Mouse (Mus musculus) hindbrain, embryonic 10.5 days (tissue): ENCODE results near the gene Spem1. TPM values are rescaled to one million over a fixed set of nuclear protein-coding genes. Genes with fewer than 3 reads are reported as not detected.
A peak's percentile ranks its signal among the peaks of the same experiment; 100 is the strongest.

Source experiments
- DNase-seq: peaks from one replicate; pipeline ENCODE4 v3.0.0-alpha.2; 2017; ENCODE audit warnings: low spot score
- H3K27ac ChIP-seq: fragments of 300-500 bp; sonication (generic); 2 replicates; pipeline ENCODE4 v1.5.1; 2016; ENCODE audit warnings: mild to moderate bottlenecking, moderate library complexity
- H3K27me3 ChIP-seq: fragments of 300-500 bp; sonication (generic); 2 replicates; pipeline ENCODE4 v1.6.1; 2016; ENCODE audit warnings: mild to moderate bottlenecking; ENCODE audit not compliant: poor library complexity, insufficient read depth, severe bottlenecking
- H3K36me3 ChIP-seq: fragments of 300-500 bp; sonication (generic); 2 replicates; pipeline ENCODE4 v1.6.1; 2016; ENCODE audit warnings: mild to moderate bottlenecking, moderate library complexity
- H3K4me1 ChIP-seq: fragments of 300-500 bp; sonication (generic); replicated peaks from 2 replicates; pipeline ENCODE4 v1.6.1; 2016; ENCODE audit warnings: mild to moderate bottlenecking
- H3K4me3 ChIP-seq: fragments of 300-500 bp; sonication (generic); 2 replicates; pipeline ENCODE4 v1.5.1; 2016; ENCODE audit warnings: mild to moderate bottlenecking, moderate library complexity
- H3K9me3 ChIP-seq: fragments of 300-500 bp; sonication (generic); 2 replicates; pipeline ENCODE4 v1.6.1; 2016; ENCODE audit warnings: mild to moderate bottlenecking, moderate library complexity
- WGBS: fragments of 180-500 bp; shearing (Covaris S2); methylation state at CpG from one replicate; pipeline ENCODE4 v1.1.7; 2016; 5-methylcytosine and 5-hydroxymethylcytosine counted together
- polyA plus RNA-seq: library from polyadenylated mRNA; unstranded; fragments of >200 nt; fragmentation: Nextera tagmentation; extraction: Ambion mirVana; gene quantifications from 2 replicates; pipeline ENCODE4 v1.2.1, GENCODE M21; 2016

Gene Spem1
- polyA plus RNA-seq, 1 experiment from 2014 or later = 0.34 TPM

DNA sequence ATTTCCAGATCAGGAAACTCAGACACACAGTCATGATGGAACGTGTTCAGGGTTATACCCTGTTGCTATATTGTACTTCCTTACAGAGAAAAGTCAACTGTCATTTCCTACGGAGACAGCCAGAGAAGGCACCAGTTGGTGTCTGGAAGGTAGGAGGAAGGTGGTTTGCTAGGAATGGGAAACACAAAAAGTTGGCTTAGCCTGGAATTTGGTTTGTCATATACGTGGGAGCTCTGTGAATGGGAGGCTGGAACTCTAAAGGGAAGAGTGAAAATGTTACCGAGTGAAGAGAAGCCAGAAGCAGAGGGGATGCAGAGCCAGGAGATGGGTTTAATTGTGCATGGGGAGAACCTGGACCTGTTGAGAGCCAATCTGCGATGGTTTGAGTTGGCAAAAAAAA, 30.6 kb downstream of the Spem1 start:
- WGBS = 72% methylated on average over 5 of the region's 5 CpGs
- H3K4me3 ChIP-seq = no peak overlapping the region
- H3K4me1 ChIP-seq = peaks cover 11% of the 10 kb centered on the region
- H3K27ac ChIP-seq = no peak overlapping the region
- peaks cover 40% of the 10 kb centered on the region for H3K27me3 ChIP-seq
- DNase-seq = no peak
- H3K9me3 ChIP-seq = no peaks in the 10 kb centered on the region
- H3K36me3 ChIP-seq = no peaks in the 10 kb centered on the region

DNA sequence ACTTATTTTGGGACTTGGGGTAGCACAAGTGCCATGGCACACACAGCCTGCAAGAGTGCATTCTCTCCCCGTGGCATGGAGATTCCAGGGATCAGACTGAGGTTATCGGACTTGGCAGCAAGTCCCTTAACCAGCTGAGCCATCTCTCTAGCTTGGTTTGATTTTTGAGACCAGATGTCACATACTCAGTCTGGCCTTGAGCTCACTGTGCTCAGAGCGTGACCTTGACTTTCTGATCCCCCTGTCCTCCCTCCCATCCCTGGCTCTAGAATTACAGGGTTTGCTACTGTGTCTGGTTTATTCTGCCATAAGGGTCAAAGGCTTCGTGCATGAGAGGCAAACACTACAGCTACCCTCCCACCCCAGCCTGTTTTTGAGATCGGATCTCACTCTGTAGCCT, 32.5 kb downstream of the Spem1 start:
- no peaks in the 10 kb centered on the region; the same call in 1 of the 2 replicates for H3K4me1 ChIP-seq
- no peak overlapping the region for H3K4me3 ChIP-seq
- peaks cover 29% of the 10 kb centered on the region for H3K27me3 ChIP-seq
- no peaks in the 10 kb centered on the region for H3K36me3 ChIP-seq
- DNase-seq = no peak
- H3K27ac ChIP-seq = no peak overlapping the region
- WGBS = 69% methylated on average over 5 of the region's 5 CpGs
- H3K9me3 ChIP-seq = no peaks in the 10 kb centered on the region

DNA sequence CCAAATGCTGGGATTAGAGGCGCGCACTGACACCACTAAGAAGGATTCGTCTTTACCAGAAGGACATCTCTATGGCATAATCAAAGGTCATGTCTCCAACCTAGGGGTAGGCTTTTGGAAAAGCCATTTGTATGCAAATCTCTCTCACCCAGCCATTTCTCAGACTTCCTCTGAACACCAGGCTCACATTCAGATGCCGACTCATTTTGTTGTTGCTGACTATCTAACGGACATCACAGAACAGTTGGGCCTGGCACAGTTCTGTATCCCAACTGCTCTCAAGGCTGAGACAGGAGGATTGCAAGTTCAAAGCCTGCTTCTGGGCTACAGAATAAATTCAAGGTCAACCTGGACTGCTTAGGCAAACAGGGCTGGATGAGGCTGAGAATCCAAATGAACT, 34.7 kb downstream of the Spem1 start:
- H3K36me3 ChIP-seq = no peaks in the 10 kb centered on the region
- 85% methylated on average over 5 of the region's 5 CpGs for WGBS
- peaks cover 10% of the 10 kb centered on the region for H3K27me3 ChIP-seq
- no peak overlapping the region for H3K27ac ChIP-seq
- no peak overlapping the region for H3K4me3 ChIP-seq
- H3K9me3 ChIP-seq = no peaks in the 10 kb centered on the region
- DNase-seq = no peak
- no peaks in the 10 kb centered on the region; the same call in 1 of the 2 replicates for H3K4me1 ChIP-seq

DNA sequence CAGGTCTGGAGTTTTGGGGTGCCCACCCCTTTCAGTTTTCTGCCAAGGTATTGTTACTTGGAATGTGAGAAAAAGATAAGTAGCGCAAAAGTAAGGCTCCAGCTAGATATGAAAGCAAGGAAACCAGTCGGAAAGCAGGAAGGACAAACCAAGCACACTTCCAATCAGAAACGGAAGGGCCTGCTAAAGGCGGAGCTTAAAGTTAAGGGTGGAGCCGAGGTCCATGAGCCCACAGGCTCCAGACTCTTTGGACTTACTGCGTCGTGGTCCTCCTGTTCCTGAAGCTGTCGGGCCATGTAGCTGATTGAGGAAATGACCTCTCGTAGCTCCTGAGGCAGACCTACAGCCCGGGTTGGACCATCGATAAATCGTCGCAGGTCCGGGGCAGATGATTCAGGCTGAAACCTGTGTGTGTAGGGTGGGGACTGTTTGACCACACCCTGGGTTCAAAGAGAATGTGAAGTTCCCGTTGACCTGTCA, 37.1 kb downstream of the Spem1 start:
- no peak for DNase-seq
- H3K4me3 ChIP-seq = peak overlapping the region; percentile 1; the same call in 1 of the 2 replicates
- WGBS = 43% methylated on average over 15 of the region's 15 CpGs

DNA sequence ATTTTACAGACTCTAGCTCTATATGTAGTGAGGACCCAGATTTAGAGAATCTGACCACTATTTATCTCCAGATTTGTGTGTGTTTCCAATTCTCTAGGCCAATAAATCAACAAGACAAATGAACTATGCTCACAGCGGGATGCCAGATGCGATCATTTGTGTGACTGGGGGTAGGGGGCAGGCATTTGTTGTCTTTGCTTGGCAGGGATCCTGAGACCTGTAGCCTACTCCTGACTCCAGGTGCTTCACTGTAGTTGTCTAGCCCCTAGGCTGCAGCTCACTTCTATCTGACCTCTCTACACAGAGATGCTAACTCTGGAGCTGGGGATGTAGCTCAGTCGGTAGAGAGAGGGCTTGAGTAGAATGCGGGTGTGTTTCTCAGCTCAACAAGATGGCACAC, 40.2 kb downstream of the Spem1 start:
- 38% methylated on average over 4 of the region's 4 CpGs for WGBS
- Histone ChIP-seq H3K4me1 (peaks cover 17% of the 10 kb centered on the region), H3K36me3 (peaks cover 3% of the 10 kb centered on the region; the same call in 1 of the 2 replicates), H3K27ac (no peak overlapping the region), H3K27me3 (peaks cover 49% of the 10 kb centered on the region), H3K4me3 (no peak overlapping the region), H3K9me3 (no peaks in the 10 kb centered on the region)
- no peak for DNase-seq

More for the DNA sequence above, 37.1 kb downstream of the Spem1 start:
- Histone ChIP-seq H3K27me3 (peaks cover 19% of the 10 kb centered on the region), H3K27ac (no peak overlapping the region), H3K9me3 (no peaks in the 10 kb centered on the region), H3K36me3 (no peaks in the 10 kb centered on the region), H3K4me1 (no peaks in the 10 kb centered on the region; the same call in none of the 2 replicates)

DNA sequence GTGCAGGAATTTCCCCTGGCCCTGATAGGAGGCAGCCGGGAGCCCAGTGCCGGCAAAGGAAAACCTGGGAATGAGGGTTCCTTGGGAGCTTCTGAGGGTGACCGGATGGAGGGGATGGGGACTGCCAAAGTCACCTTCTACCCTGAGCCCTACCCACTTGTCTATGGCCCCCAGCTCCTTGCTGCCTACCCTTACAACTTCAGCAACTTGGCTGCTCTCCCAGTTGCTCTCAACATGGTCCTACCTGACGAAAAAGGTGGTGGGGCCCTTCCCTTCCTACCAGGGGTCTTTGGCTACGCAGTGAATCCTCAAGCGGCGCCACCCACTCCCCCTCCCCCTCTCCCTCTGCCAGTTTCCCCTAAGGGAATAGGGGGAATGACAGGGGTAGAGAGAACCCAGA, 43.0 kb downstream of the Spem1 start:
- peaks cover 61% of the 10 kb centered on the region for H3K27me3 ChIP-seq
- WGBS = 45% methylated on average over 7 of the region's 7 CpGs
- DNase-seq = no peak
- H3K4me1 ChIP-seq = peaks cover 22% of the 10 kb centered on the region
- H3K36me3 ChIP-seq = peaks cover 11% of the 10 kb centered on the region
- no peak overlapping the region for H3K4me3 ChIP-seq
- no peaks in the 10 kb centered on the region for H3K9me3 ChIP-seq
- 0 out of 2 replicates have a peak overlapping the region, but pooled peaks have one; percentile 29 for H3K27ac ChIP-seq

DNA sequence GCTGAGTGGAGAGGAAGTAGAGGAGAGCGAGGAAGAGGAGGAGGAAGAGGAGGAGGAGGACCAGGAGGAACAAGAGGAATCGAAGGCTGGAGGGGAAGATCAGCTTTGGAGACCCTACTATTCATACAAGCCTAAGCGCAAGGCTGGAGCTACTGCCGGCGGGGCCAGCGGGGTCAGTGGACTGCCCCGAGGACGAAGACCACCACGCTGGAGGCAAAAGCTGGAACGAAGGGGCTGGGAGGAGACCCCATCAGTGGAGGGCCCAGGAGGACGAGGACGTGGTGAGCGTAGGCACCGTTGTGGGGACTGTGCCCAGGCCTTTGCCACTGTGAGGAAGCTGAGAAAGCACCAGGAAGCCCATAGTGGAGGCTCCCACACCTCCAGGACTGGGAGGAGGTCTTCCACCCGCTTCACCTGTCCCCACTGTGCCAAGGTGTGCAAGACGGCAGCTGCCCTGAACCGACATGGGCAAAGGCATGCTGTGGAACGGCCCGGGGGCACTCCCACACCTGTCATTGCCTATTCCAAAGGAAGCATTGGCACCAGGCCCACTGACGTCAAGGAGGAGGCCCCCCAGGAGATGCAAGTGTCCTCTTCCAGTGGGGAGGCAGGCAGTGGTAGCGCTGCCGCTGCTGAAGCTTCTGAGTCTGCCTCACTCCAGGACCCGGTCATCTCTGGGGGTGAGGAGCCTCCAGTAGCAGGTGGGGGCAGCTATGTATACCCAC, 43.6 kb downstream of the Spem1 start:
- no peaks in the 10 kb centered on the region for H3K9me3 ChIP-seq
- H3K4me1 ChIP-seq = peaks cover 22% of the 10 kb centered on the region
- peaks cover 11% of the 10 kb centered on the region for H3K36me3 ChIP-seq
- DNase-seq = no peak
- WGBS = 59% methylated on average over 23 of the region's 23 CpGs
- H3K27ac ChIP-seq = 0 out of 2 replicates have a peak overlapping the region, but pooled peaks have one; percentile 40
- no peak overlapping the region; the same call in 1 of the 2 replicates for H3K4me3 ChIP-seq
- H3K27me3 ChIP-seq = peaks cover 61% of the 10 kb centered on the region

DNA sequence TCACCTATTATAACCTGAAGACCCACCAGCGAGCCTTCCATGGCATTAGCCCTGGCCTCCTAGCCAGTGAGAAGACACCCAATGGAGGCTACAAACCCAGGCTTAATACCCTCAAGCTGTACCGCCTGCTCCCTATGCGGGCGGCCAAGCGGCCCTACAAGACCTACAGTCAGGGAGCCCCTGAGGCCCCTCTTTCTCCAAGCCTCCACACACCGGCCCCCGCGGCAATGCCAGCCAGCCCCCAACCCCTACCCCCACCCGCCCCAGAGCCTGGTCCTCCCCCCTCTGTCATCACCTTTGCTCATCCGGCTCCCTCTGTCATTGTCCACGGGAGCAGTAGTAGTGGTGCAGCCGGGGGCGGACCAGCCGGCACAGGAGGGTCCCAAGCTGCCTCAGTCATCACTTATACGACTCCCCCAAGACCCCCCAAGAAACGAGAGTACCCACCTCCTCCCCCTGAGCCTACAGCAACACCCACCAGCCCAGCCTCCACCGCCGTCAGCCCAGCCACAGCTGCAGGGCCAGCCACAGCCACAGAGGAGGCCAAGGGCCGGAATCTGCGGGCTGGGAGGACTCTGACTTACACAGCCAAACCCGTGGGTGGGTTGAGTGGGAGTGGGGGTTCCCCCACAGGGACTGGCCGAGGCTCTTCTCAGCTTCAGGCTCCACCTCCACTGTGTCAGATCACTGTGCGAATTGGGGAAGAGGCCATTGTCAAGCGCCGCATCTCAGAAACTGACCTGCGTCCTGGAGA, 44.3 kb downstream of the Spem1 start:
- Histone ChIP-seq H3K4me1 (peaks cover 22% of the 10 kb centered on the region), H3K36me3 (peaks cover 11% of the 10 kb centered on the region), H3K27ac (peak overlapping the region; percentile 40; the same call in 1 of the 2 replicates), H3K4me3 (no peak overlapping the region; the same call in 1 of the 2 replicates), H3K9me3 (no peaks in the 10 kb centered on the region), H3K27me3 (peaks cover 61% of the 10 kb centered on the region)
- 61% methylated on average over 26 of the region's 26 CpGs for WGBS
- no peak for DNase-seq

DNA sequence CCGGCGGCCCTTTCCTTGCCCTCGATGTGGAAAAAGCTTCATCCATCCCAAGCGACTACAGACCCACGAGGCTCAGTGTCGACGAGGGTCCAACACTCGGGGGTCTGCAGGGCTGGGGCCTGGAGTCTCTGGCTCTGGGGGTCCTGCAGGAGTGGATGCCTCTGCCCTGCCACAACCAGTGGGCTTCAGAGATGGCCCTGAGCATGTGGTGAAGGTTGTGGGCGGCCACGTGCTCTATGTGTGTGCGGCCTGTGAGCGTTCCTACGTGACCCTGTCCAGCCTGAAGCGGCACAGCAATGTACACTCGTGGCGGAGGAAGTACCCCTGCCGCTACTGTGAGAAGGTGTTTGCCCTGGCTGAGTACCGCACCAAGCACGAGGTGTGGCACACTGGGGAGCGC, 45.5 kb downstream of the Spem1 start:
- H3K27ac ChIP-seq = no peak overlapping the region
- 85% methylated on average over 20 of the region's 20 CpGs for WGBS
- no peak overlapping the region; the same call in 1 of the 2 replicates for H3K4me3 ChIP-seq
- peaks cover 52% of the 10 kb centered on the region for H3K27me3 ChIP-seq
- no peaks in the 10 kb centered on the region for H3K9me3 ChIP-seq
- DNase-seq = no peak
- peaks cover 11% of the 10 kb centered on the region for H3K36me3 ChIP-seq
- H3K4me1 ChIP-seq = peaks cover 22% of the 10 kb centered on the region

DNA sequence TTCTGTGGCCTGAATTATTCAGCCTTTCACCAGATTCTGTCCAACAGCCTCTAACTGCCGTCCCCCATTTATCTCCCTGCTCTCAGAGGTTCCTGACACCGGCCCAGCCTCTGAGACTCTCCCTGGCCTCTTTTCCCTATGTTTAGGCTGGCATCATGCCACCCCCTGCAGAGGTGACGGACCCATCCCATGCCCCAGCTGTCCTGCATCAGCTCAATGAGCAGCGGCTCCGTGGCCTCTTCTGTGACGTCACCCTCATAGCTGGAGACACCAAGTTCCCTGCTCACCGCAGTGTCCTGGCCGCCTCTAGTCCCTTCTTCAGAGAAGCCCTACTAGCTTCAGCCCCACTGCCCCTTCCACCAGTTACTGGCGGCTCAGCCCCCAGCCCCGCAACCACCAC, 46.3 kb downstream of the Spem1 start:
- 69% methylated on average over 10 of the region's 10 CpGs for WGBS
- H3K4me3 ChIP-seq = no peak overlapping the region
- no peaks in the 10 kb centered on the region for H3K9me3 ChIP-seq
- no peak overlapping the region for H3K27ac ChIP-seq
- peaks cover 52% of the 10 kb centered on the region for H3K27me3 ChIP-seq
- H3K36me3 ChIP-seq = peaks cover 11% of the 10 kb centered on the region
- peaks cover 22% of the 10 kb centered on the region for H3K4me1 ChIP-seq
- no peak for DNase-seq

DNA sequence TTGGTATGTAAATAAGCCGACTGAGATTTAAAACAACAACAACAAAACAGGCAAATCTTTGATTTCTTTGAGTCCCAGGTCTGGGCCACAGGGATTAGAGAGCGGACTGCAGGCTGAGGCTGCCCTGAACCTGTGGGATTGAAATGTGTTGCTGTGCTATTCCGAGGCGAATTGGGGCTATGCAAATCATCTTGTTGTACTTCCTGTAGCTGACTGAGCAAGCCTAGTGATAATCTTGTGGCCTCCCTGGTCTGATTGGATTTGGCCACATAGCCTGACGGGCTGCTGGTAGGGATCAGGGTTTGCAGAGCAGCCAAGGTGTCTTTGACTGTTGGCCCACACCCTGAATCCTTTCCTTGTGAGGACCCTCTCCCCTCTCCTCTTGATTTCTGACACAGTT, 47.0 kb downstream of the Spem1 start:
- WGBS = 60% methylated on average over 5 of the region's 5 CpGs
- Histone ChIP-seq H3K27me3 (peaks cover 48% of the 10 kb centered on the region), H3K36me3 (peaks cover 11% of the 10 kb centered on the region), H3K4me3 (no peak overlapping the region), H3K9me3 (no peaks in the 10 kb centered on the region), H3K27ac (no peak overlapping the region), H3K4me1 (peaks cover 22% of the 10 kb centered on the region)
- DNase-seq = no peak
